Mouse (Mus musculus) lung, adult 2 months (tissue): ENCODE data around the gene Thsd4. TPM values are rescaled to one million over a fixed set of nuclear protein-coding genes. Genes with fewer than 3 reads are reported as not detected.

Source experiments
- DNase-seq: peaks from one replicate; pipeline ENCODE4 v3.0.0; 2022
- H3K4me1 ChIP-seq: fragments of 200-500 bp; 2 replicates; pipeline ENCODE4 v1.6.1; 2011; ENCODE audit warnings: low read length; ENCODE audit not compliant: control insufficient read depth, insufficient read depth
- H3K4me3 ChIP-seq: fragments of 200-500 bp; replicated peaks from 2 replicates; pipeline ENCODE3; 2011; ENCODE audit warnings: low read depth, mild to moderate bottlenecking, control low read depth, low read length; ENCODE audit errors: extremely low read depth
- CTCF ChIP-seq: fragments of 200-500 bp; IDR thresholded peaks from 2 replicates; pipeline ENCODE4 v1.5.1; 2011; ENCODE audit warnings: mild to moderate bottlenecking, low read length, control low read depth; ENCODE audit not compliant: insufficient read depth
- POLR2A ChIP-seq: fragments of 200-500 bp; IDR thresholded peaks from 2 replicates; pipeline ENCODE4 v1.6.1; 2011; ENCODE audit warnings: low read depth, mild to moderate bottlenecking, control low read depth, low read length, borderline replicate concordance; ENCODE audit errors: extremely low read depth
- WGBS: fragments of 180-500 bp; shearing (Covaris S2); methylation state at CpG from one replicate; pipeline ENCODE4 v1.1.7; 2018; 5-methylcytosine and 5-hydroxymethylcytosine counted together
- polyA plus RNA-seq: library from polyadenylated mRNA; depleted of rRNA; stranded (reverse); fragments of >200 nt; gene quantifications from 2 replicates; pipeline ENCODE4 v1.2.3, GENCODE M21; 2012

Thsd4 gene
- polyA plus RNA-seq, 1 experiment = 27.2 TPM

DNA sequence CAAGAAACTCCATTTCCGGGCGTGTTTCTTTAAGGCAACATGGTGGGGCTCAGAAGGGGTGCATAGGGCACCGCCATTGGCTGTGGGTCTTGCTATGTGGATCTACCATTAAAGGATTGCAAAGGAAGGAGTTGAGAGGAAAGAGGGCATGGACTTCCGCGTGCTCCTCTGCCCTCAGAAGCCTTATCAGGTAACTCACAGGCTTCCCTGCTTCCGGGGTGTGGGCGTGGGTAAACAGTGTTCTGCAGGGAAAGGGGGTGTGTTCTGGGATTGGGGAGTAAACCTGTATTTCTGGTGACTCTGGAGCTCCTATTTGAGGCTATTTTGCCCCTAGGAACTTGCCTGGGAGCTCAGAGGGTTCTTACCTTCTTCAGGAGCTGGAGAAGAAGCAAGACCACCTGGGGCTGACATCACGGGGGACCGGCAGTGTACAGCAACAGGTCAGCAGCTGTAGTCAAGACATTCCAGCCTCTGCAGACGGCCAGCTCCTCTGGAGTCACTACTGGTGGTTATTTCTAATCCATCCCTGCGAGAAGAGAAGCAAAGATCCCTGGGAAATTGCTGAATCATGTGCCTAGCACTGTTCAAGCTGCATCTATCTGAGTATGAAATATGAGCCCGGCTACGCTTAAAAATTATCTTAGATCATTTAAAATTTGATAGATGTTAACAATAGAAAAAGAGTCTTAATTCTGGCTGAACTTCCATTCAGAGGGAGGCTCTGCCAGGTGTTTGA, 23.7 kb upstream of the Thsd4 start:
- peak; percentile 40 for DNase-seq
- TF ChIP-seq CTCF = no peak
- no peak for TF ChIP-seq POLR2A
- Histone ChIP-seq H3K4me1 (no peaks in the 10 kb centered on the region), H3K4me3 (no peak overlapping the region)
- WGBS = 44% methylated on average over 13 of the region's 13 CpGs

DNA sequence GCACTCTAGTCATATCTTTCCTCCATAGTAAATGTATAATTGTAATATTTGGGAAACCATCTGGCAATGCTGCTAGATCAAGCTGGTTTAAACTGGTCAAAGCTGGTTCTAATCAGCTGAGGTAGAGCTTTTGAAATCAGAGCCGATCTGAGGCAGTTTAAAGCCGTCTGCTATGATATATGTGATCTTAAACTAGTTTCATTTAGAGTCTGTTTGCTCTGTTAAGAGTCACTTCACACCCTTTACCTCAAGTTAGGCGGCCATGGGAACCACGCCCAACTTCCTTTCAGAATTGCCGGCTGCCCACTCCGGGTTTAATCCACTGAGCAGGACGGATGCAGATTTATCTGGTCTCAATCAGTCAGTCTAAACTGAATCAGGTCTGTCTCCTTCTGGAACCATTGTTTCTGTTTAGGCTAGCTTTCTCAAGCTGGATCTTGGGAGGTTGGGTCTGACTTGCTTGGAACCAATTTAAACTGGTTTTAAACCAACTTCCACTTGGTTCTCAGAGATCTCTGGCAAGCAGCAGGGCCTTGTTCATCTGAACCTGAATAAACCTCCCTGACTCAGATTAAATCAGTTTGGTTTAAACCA, 21.7 kb upstream of the Thsd4 start:
- 39% methylated on average over 7 of the region's 7 CpGs for WGBS
- DNase-seq = no peak
- H3K4me3 ChIP-seq = no peak overlapping the region
- no peaks in the 10 kb centered on the region for H3K4me1 ChIP-seq
- TF ChIP-seq POLR2A (no peak), CTCF (no peak)

DNA sequence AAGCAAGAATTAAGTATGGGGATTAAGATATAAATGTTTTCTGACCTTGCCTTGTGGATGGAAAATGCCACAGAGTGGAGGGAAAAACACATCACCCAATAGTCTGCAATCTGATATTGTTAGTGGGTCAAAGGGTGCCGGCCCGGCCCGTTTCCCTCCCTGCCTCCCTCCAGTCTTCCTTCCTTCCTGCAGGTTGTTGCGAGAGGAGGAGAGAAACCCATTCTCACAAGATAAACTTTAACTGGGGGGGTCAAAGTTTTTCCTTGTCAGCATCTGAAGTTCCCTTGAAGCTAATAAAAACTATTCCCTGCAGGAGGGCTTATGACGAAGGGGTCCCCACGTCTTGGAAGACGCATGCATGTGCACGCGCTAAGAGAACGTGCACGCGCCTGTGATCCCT, 8.5 kb upstream of the Thsd4 start:
- Histone ChIP-seq H3K4me3 (no peak overlapping the region), H3K4me1 (0 out of 2 replicates have a peak, but pooled peaks cover 2% of the 10 kb centered on the region)
- DNase-seq = no peak
- WGBS = 68% methylated on average over 12 of the region's 12 CpGs
- TF ChIP-seq CTCF = no peak
- no peak for TF ChIP-seq POLR2A

DNA sequence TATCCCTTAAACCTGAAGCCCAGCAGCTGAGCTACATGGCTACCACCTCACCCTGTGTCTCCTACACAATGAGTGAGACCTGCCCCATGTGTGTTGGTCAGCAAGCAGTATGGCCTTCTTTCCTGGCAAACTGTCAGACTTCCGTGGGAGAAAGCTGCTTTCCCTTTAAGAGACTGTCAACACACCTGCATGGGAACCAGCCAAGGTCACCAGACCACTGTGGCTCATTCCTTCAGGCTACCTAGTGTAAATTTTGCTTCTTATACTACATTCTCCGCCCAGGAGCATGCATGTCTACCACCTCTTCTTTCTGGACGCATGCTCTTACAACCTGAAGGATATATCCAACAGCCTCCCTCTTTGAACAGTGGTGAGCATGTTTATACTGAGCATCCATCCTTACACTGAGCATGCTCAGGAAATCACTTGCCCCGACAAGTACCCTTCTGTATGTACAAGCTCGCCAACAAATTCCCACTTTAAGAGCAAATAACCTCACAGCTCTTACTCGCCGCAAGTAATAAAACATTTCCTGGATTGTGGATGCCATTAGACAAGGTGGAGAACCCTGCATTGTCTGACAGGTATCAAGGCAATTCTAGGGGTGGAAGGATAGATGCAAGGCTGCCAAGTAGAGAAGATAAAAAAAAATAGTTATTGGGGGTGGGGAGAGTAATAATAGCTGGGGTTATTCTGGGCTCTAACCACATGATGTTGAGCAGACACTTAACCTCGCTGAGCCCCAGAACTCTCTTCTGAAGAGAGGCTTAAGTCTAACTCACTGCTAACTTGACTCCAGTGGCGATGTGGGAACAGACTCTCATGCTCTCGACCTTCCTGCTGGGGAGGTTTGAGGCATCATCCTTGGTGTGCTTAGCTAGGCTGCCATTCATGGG, 7.8 kb upstream of the Thsd4 start:
- Histone ChIP-seq H3K4me3 (no peak overlapping the region), H3K4me1 (0 out of 2 replicates have a peak, but pooled peaks cover 2% of the 10 kb centered on the region)
- TF ChIP-seq POLR2A (no peak), CTCF (no peak)
- WGBS = 61% methylated on average over 10 of the region's 10 CpGs
- no peak for DNase-seq

DNA sequence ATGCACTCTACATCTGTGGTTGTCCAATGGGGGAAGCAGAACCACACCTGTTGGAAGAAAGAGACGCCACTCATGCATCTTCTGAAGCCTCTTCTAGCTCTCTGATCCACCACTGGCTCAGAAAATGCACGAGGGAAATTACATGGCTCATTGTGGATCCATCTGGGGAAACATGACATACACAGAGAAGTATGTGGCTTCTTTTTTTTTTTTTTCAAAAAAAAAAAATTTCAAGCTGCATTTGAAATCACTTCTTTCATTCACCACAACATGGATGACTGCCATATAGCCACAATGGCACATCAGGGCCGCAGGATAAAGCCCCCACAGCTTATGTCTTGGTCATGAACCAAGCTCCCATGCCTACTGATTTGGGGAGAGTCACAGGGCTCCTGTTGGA, 6.4 kb upstream of the Thsd4 start:
- no peak for DNase-seq
- H3K4me1 ChIP-seq = 0 out of 2 replicates have a peak, but pooled peaks cover 2% of the 10 kb centered on the region
- WGBS = 68% methylated on average over 3 of the region's 3 CpGs
- H3K4me3 ChIP-seq = no peak overlapping the region
- no peak for TF ChIP-seq CTCF
- TF ChIP-seq POLR2A = no peak

DNA sequence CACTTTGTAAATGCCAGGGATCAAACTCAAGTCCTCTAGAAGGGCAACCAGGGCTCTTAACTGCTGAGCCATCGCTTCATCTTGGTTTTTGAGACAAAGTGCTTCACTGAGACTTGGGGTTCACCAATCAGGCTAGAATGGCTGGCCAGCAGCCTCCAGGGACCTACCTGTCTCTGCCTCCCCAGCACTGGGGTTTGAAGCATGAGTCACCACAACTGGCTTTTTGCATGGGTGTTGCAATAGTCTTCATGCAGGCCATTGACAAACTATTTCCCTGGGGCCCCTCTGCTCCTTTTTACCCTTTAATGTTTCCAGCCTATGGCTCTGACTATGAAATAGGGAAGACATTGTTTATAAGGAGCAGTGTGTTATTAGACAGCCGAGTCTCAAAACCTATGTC, 6.0 kb upstream of the Thsd4 start:
- DNase-seq = no peak
- WGBS = 72% methylated on average over 2 of the region's 2 CpGs

DNA sequence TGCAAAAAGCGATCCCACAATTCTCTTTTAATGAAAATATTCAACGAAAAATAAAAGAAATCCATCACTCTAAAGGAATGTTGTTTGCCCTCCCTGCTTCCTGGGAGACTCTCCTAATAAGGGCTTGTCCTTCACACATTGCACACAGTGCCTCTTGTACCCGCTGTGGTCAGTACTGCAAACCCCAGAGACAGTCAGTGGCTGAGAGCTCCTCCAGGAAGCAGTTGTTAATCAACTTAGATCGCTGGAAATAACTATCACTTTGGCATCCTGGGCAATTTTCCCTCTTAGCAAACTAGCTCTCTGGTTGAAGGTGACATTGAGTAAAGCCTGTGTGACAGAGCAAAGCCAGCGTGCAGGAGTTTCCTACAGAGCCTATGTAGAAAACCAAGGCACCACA, 5.2 kb upstream of the Thsd4 start:
- WGBS = 42% methylated on average over 5 of the region's 5 CpGs
- DNase-seq = no peak
- TF ChIP-seq POLR2A = no peak
- no peak for TF ChIP-seq CTCF
- H3K4me3 ChIP-seq = no peak overlapping the region
- 0 out of 2 replicates have a peak, but pooled peaks cover 2% of the 10 kb centered on the region for H3K4me1 ChIP-seq

More for the DNA sequence above, 6.0 kb upstream of the Thsd4 start:
- Histone ChIP-seq H3K4me1 (0 out of 2 replicates have a peak, but pooled peaks cover 2% of the 10 kb centered on the region), H3K4me3 (no peak overlapping the region)
- TF ChIP-seq CTCF = no peak
- TF ChIP-seq POLR2A = no peak

DNA sequence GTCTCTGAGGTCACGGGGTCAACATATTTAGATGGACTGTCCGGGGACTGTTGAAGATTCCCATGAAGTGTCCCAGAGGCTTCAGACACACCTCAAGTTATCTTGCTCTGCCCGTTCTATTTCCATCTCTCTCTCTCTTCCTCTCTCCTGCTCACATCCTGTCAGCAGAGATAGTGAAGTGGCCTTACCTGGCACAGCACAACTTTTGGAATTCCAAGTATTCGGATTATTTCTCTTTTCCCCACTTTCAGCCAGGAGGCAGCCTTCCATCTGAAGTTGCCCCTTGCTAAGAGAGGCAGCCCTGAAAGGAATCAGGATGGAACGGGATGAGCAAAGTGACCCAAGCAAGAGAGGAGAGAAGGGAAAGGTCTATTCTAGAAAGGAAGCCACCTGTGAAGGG, 4.3 kb upstream of the Thsd4 start:
- WGBS = 47% methylated on average over 5 of the region's 5 CpGs
- no peak for DNase-seq
- Histone ChIP-seq H3K4me3 (no peak overlapping the region), H3K4me1 (0 out of 2 replicates have a peak, but pooled peaks cover 2% of the 10 kb centered on the region)
- TF ChIP-seq POLR2A (no peak), CTCF (no peak)

DNA sequence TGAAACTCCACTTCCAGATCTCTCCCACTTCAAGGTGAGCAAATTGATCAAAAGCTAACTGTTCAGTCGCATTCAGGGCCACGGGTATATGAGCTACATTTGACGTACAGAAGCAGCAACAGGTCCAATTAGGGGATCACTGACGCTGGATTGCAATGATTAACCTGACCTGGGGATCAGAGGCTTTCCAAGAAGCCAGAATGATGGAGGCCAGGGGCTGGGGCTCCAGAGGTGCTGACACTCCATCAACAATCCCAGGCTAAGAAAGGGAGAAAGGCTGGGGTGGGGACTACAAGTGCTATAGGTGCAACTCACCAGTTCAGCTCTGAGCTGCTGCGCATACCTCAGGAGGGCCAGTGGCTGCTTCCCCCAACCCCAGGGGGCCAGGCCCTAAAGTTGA, 703 bp downstream of the Thsd4 start:
- 0 out of 2 replicates have a peak, but pooled peaks cover 3% of the 10 kb centered on the region for H3K4me1 ChIP-seq
- WGBS = 64% methylated on average over 5 of the region's 5 CpGs
- no peak for DNase-seq
- TF ChIP-seq CTCF = no peak
- no peak for TF ChIP-seq POLR2A
- peak overlapping the region; percentile 39 for H3K4me3 ChIP-seq
